8 mouse cellular contexts compared by ENCODE assay signal in the genomic region with DNA sequence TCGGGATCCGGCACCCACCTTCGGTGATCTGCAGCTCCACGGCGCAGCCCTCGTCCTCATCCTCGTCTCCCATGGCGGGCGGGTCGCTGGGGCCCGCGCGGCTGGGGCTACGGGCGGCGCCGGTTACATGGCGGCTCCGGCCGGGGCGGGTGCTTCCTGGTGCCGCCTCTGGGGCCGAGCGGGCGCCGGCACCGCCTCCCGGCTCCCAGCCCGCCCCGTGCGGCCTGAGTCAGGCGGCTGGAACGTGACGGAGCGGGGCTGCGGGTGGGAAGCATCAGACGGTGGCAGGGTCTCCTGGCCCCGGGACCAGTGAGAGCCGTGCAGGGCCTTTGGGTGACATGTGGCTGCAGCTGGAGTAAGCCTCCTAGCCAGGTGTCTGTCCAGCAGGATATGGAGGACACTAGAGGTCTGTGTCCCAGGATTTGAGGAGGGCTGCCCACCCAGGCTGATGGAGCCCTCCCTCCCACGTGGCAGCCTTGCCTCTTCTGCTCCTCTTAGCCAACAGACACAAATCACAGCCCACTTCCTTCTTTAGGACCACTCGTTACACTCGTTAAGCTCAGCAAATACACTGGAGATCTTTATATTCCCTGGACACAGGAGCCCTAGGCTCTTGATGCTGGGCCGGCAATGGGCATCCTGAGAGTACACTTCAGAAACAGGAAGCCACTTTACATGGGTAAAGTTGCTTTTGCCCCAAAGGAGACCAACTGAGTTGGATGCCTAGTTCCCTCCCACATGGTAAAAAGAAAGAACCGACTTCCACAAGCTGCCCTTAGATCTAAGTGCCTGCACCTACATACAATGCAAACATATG. TPM values are rescaled to one million over a fixed set of nuclear protein-coding genes. Genes with fewer than 3 reads are reported as not detected.
DNase-seq lines count a peak whose midpoint lies in the region; ATAC-seq and TF ChIP-seq lines count a peak whose summit lies in the region.

Gene Rps6ka4, minus strand, starts transcription at position 162 of the 817 bp plus-strand sequence.

- H3K4me3 ChIP-seq in embryonic facial prominence, embryonic 15.5 days (replicated peaks), result peak within 1 kb of the TSS; percentile 72
- peak within 1 kb of the TSS; percentile 71 for H3K4me3 ChIP-seq in heart, embryonic 10.5 days
- peak within 1 kb of the TSS; percentile 80 for H3K4me3 ChIP-seq in limb, embryonic 14.5 days (replicated peaks; ENCODE audit: low read length)
- H3K4me3 ChIP-seq in midbrain, embryonic 14.5 days (replicated peaks; ENCODE audit: low read depth, low read length), result peak within 1 kb of the TSS; percentile 56
- peak within 1 kb of the TSS; percentile 96 for H3K4me3 ChIP-seq in spleen, adult 2 months (ENCODE audit: extremely low read depth, insufficient read depth, insufficient read length)

- TF ChIP-seq POLR2A in limb, embryonic 14.5 days (IDR thresholded peaks at IDR 0.05; ENCODE audit: borderline replicate concordance, extremely low read depth, insufficient read depth, insufficient read length), result no peak
- peak; percentile 7 for TF ChIP-seq POLR2A in spleen, adult 2 months (IDR thresholded peaks at IDR 0.05; ENCODE audit: low read depth, low read length)

- peaks cover 20% of the 10 kb centered on the region for H3K4me1 ChIP-seq in embryonic facial prominence, embryonic 15.5 days
- peaks cover 20% of the 10 kb centered on the region for H3K4me1 ChIP-seq in heart, embryonic 10.5 days
- peaks cover 12% of the 10 kb centered on the region for H3K4me1 ChIP-seq in limb, embryonic 14.5 days (ENCODE audit: control insufficient read depth, insufficient read depth, low read length)
- peaks cover 15% of the 10 kb centered on the region for H3K4me1 ChIP-seq in midbrain, embryonic 14.5 days (ENCODE audit: control insufficient read depth, insufficient read depth, low read length)
- H3K4me1 ChIP-seq in spleen, adult 2 months (ENCODE audit: control insufficient read depth, insufficient read depth, insufficient read length), result peaks cover 16% of the 10 kb centered on the region

- H3K9me3 ChIP-seq in embryonic facial prominence, embryonic 15.5 days (replicated peaks), result no peaks in the 10 kb centered on the region
- H3K9me3 ChIP-seq in heart, embryonic 10.5 days, result no peaks in the 10 kb centered on the region
- H3K9me3 ChIP-seq in limb, embryonic 14.5 days (ENCODE audit: control insufficient read depth, low read length), result no peaks in the 10 kb centered on the region
- H3K9me3 ChIP-seq in midbrain, embryonic 14.5 days (ENCODE audit: control insufficient read depth, low read length), result no peaks in the 10 kb centered on the region

- peaks cover 29% of the 10 kb centered on the region for H3K36me3 ChIP-seq in embryonic facial prominence, embryonic 15.5 days
- H3K36me3 ChIP-seq in heart, embryonic 10.5 days, result peaks cover 20% of the 10 kb centered on the region
- peaks cover 14% of the 10 kb centered on the region; the same call in 1 of the 2 replicates for H3K36me3 ChIP-seq in limb, embryonic 14.5 days (ENCODE audit: control insufficient read depth, insufficient read depth, low read length)
- H3K36me3 ChIP-seq in midbrain, embryonic 14.5 days (ENCODE audit: control insufficient read depth, insufficient read depth, low read length), result no peaks in the 10 kb centered on the region
- peaks cover 13% of the 10 kb centered on the region for H3K36me3 ChIP-seq in spleen, adult 2 months (ENCODE audit: control insufficient read depth, insufficient read depth, low read length)

- peak; percentile 70 for DNase-seq in 3T3-L1 (ENCODE audit: low read depth, low spot score)
- DNase-seq in adrenal gland, postnatal 10 days, result peak; percentile 87
- DNase-seq in heart, embryonic 10.5 days (ENCODE audit: low spot score), result no peak
- peak; percentile 71 for DNase-seq in kidney, adult 9 months
- peak; percentile 48 for DNase-seq in limb, embryonic 14.5 days (ENCODE audit: low spot score)
- peak; percentile 76 for DNase-seq in midbrain, embryonic 14.5 days
- peak in 1 of 2 experiments; percentile 52 for DNase-seq in spleen, adult 2 months (ENCODE audit: low read depth in 1 of 2, low spot score in 2 of 2)

- H3K27ac ChIP-seq in embryonic facial prominence, embryonic 15.5 days (replicated peaks), result peak within 1 kb of the TSS; percentile 24
- H3K27ac ChIP-seq in heart, embryonic 10.5 days, result peak within 1 kb of the TSS; percentile 85
- no peak within 1 kb of the TSS; the same call in 1 of the 2 replicates for H3K27ac ChIP-seq in limb, embryonic 14.5 days (replicated peaks; ENCODE audit: low read depth, low read length)
- H3K27ac ChIP-seq in midbrain, embryonic 14.5 days (replicated peaks; ENCODE audit: low read depth, low read length), result no peak within 1 kb of the TSS
- peak within 1 kb of the TSS; percentile 46 for H3K27ac ChIP-seq in spleen, adult 2 months (ENCODE audit: insufficient read depth, low read length)

- peak within 1 kb of the TSS; percentile 63 for H3K9ac ChIP-seq in embryonic facial prominence, embryonic 15.5 days
- peak within 1 kb of the TSS; percentile 78 for H3K9ac ChIP-seq in limb, embryonic 14.5 days (ENCODE audit: low read depth, low read length, severe bottlenecking)
- H3K9ac ChIP-seq in midbrain, embryonic 14.5 days (replicated peaks; ENCODE audit: low read length), result peak within 1 kb of the TSS; percentile 64

- peaks cover 10% of the 10 kb centered on the region for H3K27me3 ChIP-seq in embryonic facial prominence, embryonic 15.5 days
- peaks cover 97% of the 10 kb centered on the region for H3K27me3 ChIP-seq in heart, embryonic 10.5 days (ENCODE audit: insufficient read depth, poor library complexity, severe bottlenecking)
- peaks cover 29% of the 10 kb centered on the region for H3K27me3 ChIP-seq in limb, embryonic 14.5 days (ENCODE audit: control insufficient read depth, insufficient read depth, low read length)
- H3K27me3 ChIP-seq in midbrain, embryonic 14.5 days (ENCODE audit: control insufficient read depth, insufficient read depth, low read length), result peaks cover 22% of the 10 kb centered on the region; the same call in 1 of the 2 replicates
- no peaks in the 10 kb centered on the region for H3K27me3 ChIP-seq in spleen, adult 2 months (ENCODE audit: control insufficient read depth, insufficient read depth, low read length)

- TF ChIP-seq CTCF in spleen, adult 2 months (IDR thresholded peaks at IDR 0.05; ENCODE audit: extremely low read depth, insufficient read depth, insufficient read length, insufficient replicate concordance), result no peak

- H3K4me2 ChIP-seq in embryonic facial prominence, embryonic 15.5 days (replicated peaks), result peak within 1 kb of the TSS; percentile 94
- H3K4me2 ChIP-seq in limb, embryonic 14.5 days (replicated peaks; ENCODE audit: low read depth, low read length, severe bottlenecking), result peak within 1 kb of the TSS; percentile 95
- H3K4me2 ChIP-seq in midbrain, embryonic 14.5 days (ENCODE audit: low read length), result peak within 1 kb of the TSS; percentile 99

- ATAC-seq in embryonic facial prominence, embryonic 15.5 days (ENCODE audit: insufficient number of reproducible peaks, low FRiP score, low TSS enrichment, low read depth), result peak; percentile 90
- peak; percentile 86 for ATAC-seq in limb, embryonic 14.5 days (ENCODE audit: low FRiP score, low read depth)
- ATAC-seq in midbrain, embryonic 14.5 days (ENCODE audit: low FRiP score, low TSS enrichment), result peak; percentile 78

- 1% methylated on average over 44 of the region's 44 CpGs for WGBS in embryonic facial prominence, embryonic 15.5 days
- WGBS in heart, embryonic 10.5 days, result 3% methylated on average over 44 of the region's 44 CpGs
- under 1% methylated on average over 41 of the region's 44 CpGs for WGBS in limb, embryonic 14.5 days
- WGBS in midbrain, embryonic 14.5 days, result 1% methylated on average over 44 of the region's 44 CpGs
- WGBS in spleen, adult 2 months, result 1% methylated on average over 44 of the region's 44 CpGs

RNA-seq across cellular contexts. Expression of gene Rps6ka4, which starts in this region (rescaled TPM):
- 10 to 100 TPM; 21.5 to 27.5 TPM for total RNA-seq in adrenal gland, postnatal 10 days (2021)
- 32.0 and 34.2 TPM in 2 replicates for polyA plus RNA-seq in embryonic facial prominence, embryonic 15.5 days (2015; fragmentation: Nextera tagmentation; extraction: Ambion mirVana)
- 10.1 and 14.7 TPM in 2 replicates for polyA plus RNA-seq in heart, embryonic 10.5 days (2016; fragmentation: Nextera tagmentation; extraction: Ambion mirVana)
- polyA plus RNA-seq in limb, embryonic 14.5 days (2012; rRNA removed), result 19.4 and 22.9 TPM in 2 replicates
- polyA plus RNA-seq in limb, embryonic 14.5 days (2014; fragmentation: Nextera tagmentation; extraction: Ambion mirVana), result 25.2 and 27.4 TPM in 2 replicates
- 6.0 and 6.8 TPM in 2 replicates for polyA plus RNA-seq in midbrain, embryonic 14.5 days (2014; fragmentation: Nextera tagmentation; extraction: Ambion mirVana)
- polyA plus RNA-seq in spleen, adult 2 months (2012; rRNA removed), result 26.7 and 31.8 TPM in 2 replicates

Comparison
In these comparisons a context has a peak if more than half of its experiments do, and no peak if none do; other contexts are left out.
1. H3K27ac ChIP-seq: peak in embryonic facial prominence, embryonic 15.5 days (single experiment), heart, embryonic 10.5 days (single experiment) and spleen, adult 2 months (single experiment); none in limb, embryonic 14.5 days (single experiment) and midbrain, embryonic 14.5 days (single experiment).
2. Peak in every context shown above with its lines, with median percentiles within 50 percentile points of each other: ATAC-seq, H3K4me2 ChIP-seq, H3K4me3 ChIP-seq and H3K9ac ChIP-seq.